Mouse (Mus musculus) small intestine, adult 2 months (tissue): ENCODE measurements around the gene Tbc1d21. TPM values are rescaled to one million over a fixed set of nuclear protein-coding genes. Genes with fewer than 3 reads are reported as not detected.
A peak's percentile ranks its signal among the peaks of the same experiment; 100 is the strongest.

Source experiments
- H3K27ac ChIP-seq: fragments of 200-500 bp; 2 replicates; pipeline ENCODE4 v1.5.1; 2012; ENCODE audit warnings: low read depth, low read length, control low read depth, inconsistent platforms; ENCODE audit not compliant: insufficient read depth
- H3K27me3 ChIP-seq: fragments of 200-500 bp; 2 replicates; pipeline ENCODE4 v1.6.1; 2012; ENCODE audit warnings: mild to moderate bottlenecking, moderate library complexity, low read length, inconsistent platforms; ENCODE audit not compliant: control insufficient read depth, insufficient read depth
- H3K36me3 ChIP-seq: fragments of 200-500 bp; 2 replicates; pipeline ENCODE4 v1.6.1; 2012; ENCODE audit warnings: mild to moderate bottlenecking, low read length, control low read depth, inconsistent platforms; ENCODE audit not compliant: control insufficient read depth, insufficient read depth
- H3K4me1 ChIP-seq: fragments of 200-500 bp; 2 replicates; pipeline ENCODE4 v1.6.1; 2012; ENCODE audit warnings: low read length, inconsistent platforms, mixed read lengths; ENCODE audit not compliant: control insufficient read depth, insufficient read depth, insufficient read length
- H3K4me3 ChIP-seq: fragments of 200-500 bp; 2 replicates; pipeline ENCODE4 v1.5.1; 2012; ENCODE audit warnings: low read depth, mild to moderate bottlenecking, control low read depth, inconsistent platforms, low read length, moderate library complexity
- CTCF ChIP-seq: fragments of 200-500 bp; IDR thresholded peaks from 2 replicates; pipeline ENCODE4 v1.5.1; 2012; ENCODE audit warnings: low read depth, mild to moderate bottlenecking, control low read depth, inconsistent platforms, low read length, moderate library complexity, mixed read lengths; ENCODE audit not compliant: insufficient replicate concordance, insufficient read length; ENCODE audit errors: extremely low read depth
- POLR2A ChIP-seq: fragments of 200-500 bp; IDR thresholded peaks from 2 replicates; pipeline ENCODE4 v1.6.1; 2012; ENCODE audit warnings: low read depth, mild to moderate bottlenecking, control low read depth, inconsistent platforms, low read length, moderate library complexity
- WGBS: fragments of 180-500 bp; shearing (Covaris S2); methylation state at CpG from one replicate; pipeline ENCODE4 v1.1.7; 2018; 5-methylcytosine and 5-hydroxymethylcytosine counted together
- polyA plus RNA-seq: library from polyadenylated mRNA; depleted of rRNA; stranded (reverse); fragments of >200 nt; gene quantifications from 2 replicates; pipeline ENCODE4 v1.2.3, GENCODE M21; 2012; rRNA removed

Gene Tbc1d21
- polyA plus RNA-seq, 1 experiment = not detected

DNA sequence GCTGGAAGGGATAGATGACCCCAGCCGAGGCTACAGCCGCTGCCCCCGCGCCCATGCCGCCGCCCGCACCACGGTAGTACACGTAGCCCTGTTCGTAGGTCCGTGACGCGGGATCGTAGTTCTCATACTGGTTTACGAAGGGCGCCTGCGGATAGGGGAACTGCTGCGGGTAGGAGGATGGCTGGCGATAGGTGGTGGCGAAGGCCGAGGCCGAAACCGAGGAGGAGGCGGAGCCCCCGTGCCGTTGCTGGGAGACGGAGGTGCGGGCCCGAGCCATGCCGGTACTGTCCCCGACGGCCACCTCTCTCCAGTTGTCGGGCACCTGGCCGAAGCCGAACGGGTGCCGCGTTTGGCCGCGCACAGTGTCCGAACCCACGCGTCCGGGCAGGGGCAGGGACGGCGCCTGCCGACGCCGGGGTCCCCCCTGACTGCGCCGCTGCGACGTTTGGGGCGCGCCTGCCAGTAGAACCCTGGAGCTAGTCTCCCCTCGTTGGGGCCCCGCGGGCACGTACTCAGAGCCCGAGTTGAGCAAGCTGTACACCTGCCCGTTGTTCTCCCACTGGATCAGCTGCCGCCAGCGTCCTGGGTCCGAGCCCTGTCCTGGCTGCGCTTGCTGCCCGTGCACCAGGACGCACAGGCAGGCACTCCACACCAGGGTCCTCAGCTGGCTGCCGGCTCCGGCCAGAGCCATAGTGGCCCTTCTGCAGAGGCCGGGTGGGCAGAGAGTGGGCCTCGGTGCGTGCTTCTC, 57.9 kb downstream of the Tbc1d21 start:
- 3% methylated on average over 72 of the region's 72 CpGs for WGBS
- H3K36me3 ChIP-seq = no peaks in the 10 kb centered on the region
- TF ChIP-seq POLR2A = no peak
- TF ChIP-seq CTCF = no peak
- peak overlapping the region; percentile 47 for H3K4me3 ChIP-seq
- H3K27ac ChIP-seq = peak overlapping the region; percentile 24
- no peaks in the 10 kb centered on the region for H3K4me1 ChIP-seq
- peaks cover 16% of the 10 kb centered on the region for H3K27me3 ChIP-seq

DNA sequence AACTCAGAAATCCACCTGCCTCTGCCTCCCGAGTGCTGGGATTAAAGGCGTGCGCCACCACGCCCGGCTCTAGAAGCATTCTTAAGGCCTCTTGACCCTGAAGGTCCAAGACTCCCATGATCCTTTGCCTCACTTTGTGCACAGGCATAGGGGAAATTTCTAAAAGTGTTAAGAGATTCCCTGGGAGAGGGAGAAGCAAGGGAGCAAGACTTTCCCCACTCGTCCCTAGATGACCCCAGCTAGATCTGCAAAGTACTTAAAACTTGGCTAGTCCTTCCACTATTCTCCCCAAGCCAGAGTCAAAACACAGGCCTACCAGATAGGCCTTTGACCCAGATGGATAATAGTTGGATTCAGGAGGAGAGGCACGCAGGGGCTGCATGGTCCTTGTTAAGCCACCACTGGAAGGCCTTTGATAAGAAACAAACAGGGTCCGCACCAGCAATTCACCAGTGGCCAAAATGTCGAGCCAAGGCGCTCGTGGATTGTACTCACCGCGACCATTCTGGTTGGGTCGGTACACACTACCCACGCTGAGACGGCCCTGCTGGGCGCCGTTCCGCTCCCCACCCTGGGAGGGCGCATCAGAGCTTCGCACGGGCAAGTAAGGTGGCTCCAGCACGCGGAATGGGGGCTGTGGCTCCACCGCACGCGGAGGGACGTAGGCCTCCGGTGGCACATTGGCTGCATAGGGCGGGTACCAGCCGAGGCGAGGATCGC, 58.9 kb downstream of the Tbc1d21 start:
- 72% methylated on average over 33 of the region's 33 CpGs for WGBS
- Histone ChIP-seq H3K4me3 (peak overlapping the region; percentile 47), H3K27ac (no peak overlapping the region), H3K27me3 (peaks cover 16% of the 10 kb centered on the region), H3K4me1 (no peaks in the 10 kb centered on the region), H3K36me3 (no peaks in the 10 kb centered on the region)
- TF ChIP-seq POLR2A (no peak), CTCF (no peak)

DNA sequence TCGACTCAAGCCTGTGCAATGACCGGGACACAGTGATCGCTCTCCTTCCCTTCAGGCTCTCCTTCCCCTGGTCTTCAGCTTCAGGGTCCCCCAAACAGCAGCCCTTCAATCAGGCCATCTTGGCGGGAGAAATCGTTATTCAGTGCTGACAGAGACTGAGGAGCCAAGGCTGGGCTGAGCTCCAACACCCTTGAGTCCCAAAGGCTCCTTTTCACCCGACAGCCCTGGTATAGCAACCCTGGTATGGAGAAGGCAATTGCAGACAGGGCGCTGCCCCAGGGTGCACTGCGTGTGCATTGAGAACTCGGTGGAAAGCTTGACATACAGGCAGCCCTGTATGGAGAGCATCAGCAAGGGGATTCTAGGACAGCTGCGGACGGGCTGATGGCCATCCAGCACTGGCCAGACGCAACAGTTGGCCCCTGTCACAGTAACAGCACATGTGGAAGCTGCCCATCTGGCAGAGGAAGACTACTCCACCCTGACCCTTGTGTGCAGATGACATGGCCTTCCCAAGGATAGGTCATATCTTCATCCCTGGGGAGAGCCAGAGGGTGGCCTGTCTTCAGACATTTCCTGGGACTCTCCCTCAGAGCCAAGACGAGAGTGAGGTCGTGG, 60.1 kb downstream of the Tbc1d21 start:
- TF ChIP-seq POLR2A (no peak), CTCF (no peak)
- no peak overlapping the region for H3K27ac ChIP-seq
- H3K4me1 ChIP-seq = no peaks in the 10 kb centered on the region
- peaks cover 16% of the 10 kb centered on the region for H3K27me3 ChIP-seq
- H3K4me3 ChIP-seq = no peak overlapping the region
- WGBS = 72% methylated on average over 14 of the region's 14 CpGs
- no peaks in the 10 kb centered on the region for H3K36me3 ChIP-seq

Other genes with a start within 250 kb of the Tbc1d21 start
- gene Islr, start 166.1 kb downstream of the Tbc1d21 start, polyA plus RNA-seq = 27.5 and 31.4 TPM in 2 replicates
- 0.91 and 1.3 TPM in 2 replicates for gene Islr2, start 166.1 kb downstream of the Tbc1d21 start, polyA plus RNA-seq
- gene Pml, start 120.7 kb downstream of the Tbc1d21 start, polyA plus RNA-seq = 18.4 and 45.0 TPM in 2 replicates
- gene Stoml1, start 117.3 kb downstream of the Tbc1d21 start, polyA plus RNA-seq = 9.9 and 21.3 TPM in 2 replicates
- gene Loxl1, start 57.3 kb downstream of the Tbc1d21 start, polyA plus RNA-seq = 15.6 and 26.7 TPM in 2 replicates
- gene Insyn1, start 118.1 kb upstream of the Tbc1d21 start, polyA plus RNA-seq = 1.0 and 1.1 TPM in 2 replicates
- gene Cd276, start 185.0 kb upstream of the Tbc1d21 start, polyA plus RNA-seq = 3.2 and 4.8 TPM in 2 replicates
- gene Nptn, start 211.8 kb upstream of the Tbc1d21 start, polyA plus RNA-seq = 166 and 317 TPM in 2 replicates